Mouse (Mus musculus) E14TG2a.4 (cell line): Measurements from ENCODE around the gene Fhad1.

Source experiments
- H3K27me3 ChIP-seq: 2 replicates; pipeline ENCODE4 v1.6.1; 2014; ENCODE audit warnings: low read length, control low read depth; ENCODE audit not compliant: insufficient read depth
- H3K36me3 ChIP-seq: 2 replicates; pipeline ENCODE4 v1.6.1; 2014; ENCODE audit warnings: low read length, control low read depth; ENCODE audit not compliant: insufficient read depth
- H3K4me1 ChIP-seq: replicated peaks from 2 replicates; pipeline ENCODE4 v1.6.1; 2014; ENCODE audit warnings: low read depth, low read length, control low read depth
- H3K4me3 ChIP-seq: replicated peaks from 2 replicates; pipeline ENCODE4 v1.5.1; 2014; ENCODE audit warnings: mild to moderate bottlenecking, low read length
- H3K9me3 ChIP-seq: 2 replicates; pipeline ENCODE4 v1.6.1; 2014; ENCODE audit warnings: low read length, control low read depth
- CTCF ChIP-seq: conservative IDR thresholded peaks from 2 replicates; pipeline ENCODE4 v1.5.1; 2014; ENCODE audit warnings: low read length
- NANOG ChIP-seq: IDR thresholded peaks from 2 replicates; pipeline ENCODE4 v1.6.1; 2014; ENCODE audit warnings: borderline replicate concordance, low read length, mixed read lengths
- POU5F1 ChIP-seq: IDR thresholded peaks from 2 replicates; pipeline ENCODE4 v1.6.1; 2014; ENCODE audit warnings: low read length, borderline replicate concordance

The Fhad1 gene

DNA sequence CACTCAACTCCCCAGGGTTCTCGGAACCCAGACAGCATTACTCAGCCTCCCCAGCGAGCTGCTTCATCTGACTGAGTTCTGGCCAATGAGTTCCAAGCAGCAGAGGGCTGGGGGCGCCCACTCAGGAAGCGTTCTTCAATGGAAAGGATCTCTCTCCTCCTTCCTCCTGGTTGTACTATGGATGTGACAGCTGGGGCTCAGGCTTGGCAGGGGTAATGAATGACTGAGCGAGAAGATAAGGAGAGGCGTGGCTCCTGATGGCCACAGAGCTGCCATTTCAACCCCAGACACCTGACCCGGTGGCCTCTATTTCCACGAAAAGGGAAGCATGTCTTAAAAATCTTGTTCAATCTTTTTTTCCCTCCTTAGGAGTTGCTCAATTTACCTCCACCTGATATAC, 33.5 kb upstream of the Fhad1 start:
- Histone ChIP-seq H3K4me3 (no peak overlapping the region), H3K9me3 (no peaks in the 10 kb centered on the region), H3K36me3 (no peaks in the 10 kb centered on the region; the same call in 1 of the 2 replicates), H3K27me3 (no peaks in the 10 kb centered on the region), H3K4me1 (peaks cover 84% of the 10 kb centered on the region)
- TF ChIP-seq CTCF (no peak), POU5F1 (no peak)

DNA sequence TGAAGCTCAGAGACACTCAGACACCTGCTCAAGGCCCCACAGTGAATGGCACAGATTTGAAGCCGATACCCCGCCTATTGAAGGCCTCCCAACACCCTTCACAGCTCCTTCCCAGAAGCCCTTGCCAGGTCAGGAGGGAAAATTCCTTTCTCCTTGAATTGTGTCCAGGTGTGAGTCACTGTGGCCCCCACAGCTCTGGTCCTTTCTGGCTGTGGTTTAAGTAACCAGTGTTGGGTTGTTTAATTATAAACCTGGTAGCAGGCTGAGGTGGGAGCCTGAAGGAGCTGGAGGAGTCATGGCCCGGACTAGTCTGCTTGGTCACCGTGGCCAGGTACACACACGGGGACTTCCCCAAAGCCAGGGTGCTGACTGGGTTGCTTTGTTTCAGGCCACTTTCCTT, 32.1 kb upstream of the Fhad1 start:
- Histone ChIP-seq H3K36me3 (no peaks in the 10 kb centered on the region; the same call in 1 of the 2 replicates), H3K9me3 (no peaks in the 10 kb centered on the region), H3K4me1 (peaks cover 72% of the 10 kb centered on the region), H3K4me3 (no peak overlapping the region), H3K27me3 (no peaks in the 10 kb centered on the region)
- no peak for TF ChIP-seq POU5F1
- TF ChIP-seq CTCF = no peak
- no peak for TF ChIP-seq NANOG

DNA sequence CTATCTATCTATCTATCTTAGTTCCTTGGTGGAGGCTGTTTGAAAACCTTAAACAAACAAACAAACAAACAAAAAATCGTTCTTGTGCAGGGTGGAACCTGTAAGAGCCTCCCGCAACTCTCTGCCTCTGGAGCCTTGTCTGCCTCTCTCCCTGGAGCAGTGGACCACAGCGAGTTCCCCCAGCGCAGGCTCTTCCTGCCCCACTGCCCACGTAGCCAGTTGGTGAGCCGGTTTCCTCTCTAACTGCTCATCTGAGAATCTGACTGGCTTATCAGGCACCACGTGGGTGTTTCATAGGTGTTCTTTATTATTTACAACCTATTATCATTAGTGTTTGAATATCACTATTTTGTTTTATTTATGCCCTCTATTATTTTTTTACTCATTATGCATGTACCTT, 31.6 kb upstream of the Fhad1 start:
- TF ChIP-seq NANOG = no peak
- no peak for TF ChIP-seq POU5F1
- no peak for TF ChIP-seq CTCF
- no peak overlapping the region for H3K4me3 ChIP-seq
- H3K9me3 ChIP-seq = no peaks in the 10 kb centered on the region
- H3K36me3 ChIP-seq = no peaks in the 10 kb centered on the region; the same call in 1 of the 2 replicates
- H3K4me1 ChIP-seq = peaks cover 67% of the 10 kb centered on the region
- no peaks in the 10 kb centered on the region for H3K27me3 ChIP-seq

DNA sequence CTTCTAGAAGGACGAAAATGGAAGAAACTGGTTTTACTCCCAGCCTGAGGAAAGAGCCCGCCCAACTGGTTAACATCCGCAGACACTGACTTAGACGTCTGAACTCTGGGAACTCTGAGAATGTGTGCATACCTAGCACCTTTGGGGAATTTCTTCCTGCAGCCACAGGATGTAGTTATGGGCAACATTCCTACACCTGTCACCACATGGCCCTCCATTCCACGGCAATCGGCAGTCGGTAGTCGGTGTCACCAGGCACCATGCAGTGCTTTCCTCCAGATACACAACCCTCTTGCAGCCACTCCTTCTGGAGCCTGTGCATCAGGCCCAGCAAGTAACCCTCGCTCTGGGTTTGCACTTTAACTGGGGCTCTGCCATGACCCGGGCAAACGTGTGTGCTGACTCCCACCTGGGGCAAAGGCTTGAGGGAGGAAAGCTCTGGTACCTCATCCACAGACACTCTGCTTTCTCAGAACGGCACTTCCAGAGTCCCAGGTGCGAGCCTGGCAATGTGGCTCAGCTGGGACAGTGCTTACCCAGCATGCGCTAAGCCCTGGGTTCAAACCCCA, 30.8 kb upstream of the Fhad1 start:
- H3K27me3 ChIP-seq = no peaks in the 10 kb centered on the region
- TF ChIP-seq POU5F1 (no peak), CTCF (no peak), NANOG (no peak)
- peaks cover 6% of the 10 kb centered on the region; the same call in 1 of the 2 replicates for H3K36me3 ChIP-seq
- no peak overlapping the region for H3K4me3 ChIP-seq
- no peaks in the 10 kb centered on the region for H3K9me3 ChIP-seq
- peaks cover 59% of the 10 kb centered on the region for H3K4me1 ChIP-seq

DNA sequence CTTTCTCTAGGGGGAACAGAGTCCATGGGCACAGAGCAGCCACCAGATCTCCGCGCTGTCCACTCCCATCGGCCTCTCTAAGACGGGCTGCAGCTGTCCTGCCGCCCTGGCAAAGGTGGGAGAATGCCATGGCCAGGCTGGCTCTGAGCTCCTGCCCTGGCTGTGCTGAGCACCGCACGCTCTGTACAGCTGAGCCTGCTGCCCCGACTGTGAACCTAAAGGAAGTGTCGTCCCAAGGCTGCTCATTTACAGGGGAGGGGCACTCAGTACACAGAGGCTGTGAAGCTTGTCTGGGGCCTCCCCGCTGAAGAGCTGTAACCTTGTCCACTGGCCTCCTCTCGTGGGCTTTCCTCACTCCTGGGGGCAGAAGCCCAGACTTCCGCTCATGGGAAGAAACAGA, 29.6 kb upstream of the Fhad1 start:
- Histone ChIP-seq H3K4me1 (peaks cover 47% of the 10 kb centered on the region), H3K36me3 (peaks cover 6% of the 10 kb centered on the region; the same call in 1 of the 2 replicates), H3K27me3 (no peaks in the 10 kb centered on the region), H3K9me3 (no peaks in the 10 kb centered on the region), H3K4me3 (no peak overlapping the region)
- no peak for TF ChIP-seq NANOG
- TF ChIP-seq CTCF = no peak
- TF ChIP-seq POU5F1 = no peak

DNA sequence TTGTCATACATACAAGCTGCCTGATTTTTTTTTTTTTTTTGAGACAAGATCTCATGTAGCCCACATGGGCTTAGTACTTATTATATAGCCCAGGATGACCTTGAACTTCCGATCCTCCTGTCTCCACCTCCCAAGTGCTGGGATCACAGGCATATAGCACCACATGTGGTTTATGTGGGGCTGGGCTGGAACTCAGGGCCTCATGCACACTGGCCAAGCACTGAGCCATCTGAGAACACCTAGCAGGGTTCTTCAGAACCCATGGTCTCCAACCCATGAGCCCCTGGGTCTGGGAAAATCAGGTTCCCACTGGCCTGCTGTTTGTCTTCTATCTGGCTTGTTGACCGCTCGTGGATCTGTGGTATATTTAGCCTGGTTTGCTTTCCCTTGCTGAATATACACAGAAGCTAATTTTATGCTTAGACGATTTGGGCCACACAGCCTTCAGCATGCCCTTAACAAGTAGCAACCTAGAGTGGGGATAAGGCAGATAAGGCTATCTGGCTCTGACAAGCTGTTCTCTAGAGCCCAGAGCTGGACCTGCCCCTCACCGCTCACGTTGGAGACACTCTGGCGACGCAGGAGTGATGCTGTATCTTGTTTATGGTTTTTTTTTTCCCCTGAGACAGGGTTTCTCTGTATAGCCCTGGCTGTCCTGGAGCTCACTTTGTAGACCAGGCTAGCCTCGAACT, 24.9 kb upstream of the Fhad1 start:
- peaks cover 21% of the 10 kb centered on the region for H3K4me1 ChIP-seq
- H3K36me3 ChIP-seq = peaks cover 40% of the 10 kb centered on the region
- H3K27me3 ChIP-seq = no peaks in the 10 kb centered on the region
- no peaks in the 10 kb centered on the region for H3K9me3 ChIP-seq
- no peak for TF ChIP-seq NANOG
- no peak for TF ChIP-seq CTCF
- TF ChIP-seq POU5F1 = no peak
- no peak overlapping the region for H3K4me3 ChIP-seq

DNA sequence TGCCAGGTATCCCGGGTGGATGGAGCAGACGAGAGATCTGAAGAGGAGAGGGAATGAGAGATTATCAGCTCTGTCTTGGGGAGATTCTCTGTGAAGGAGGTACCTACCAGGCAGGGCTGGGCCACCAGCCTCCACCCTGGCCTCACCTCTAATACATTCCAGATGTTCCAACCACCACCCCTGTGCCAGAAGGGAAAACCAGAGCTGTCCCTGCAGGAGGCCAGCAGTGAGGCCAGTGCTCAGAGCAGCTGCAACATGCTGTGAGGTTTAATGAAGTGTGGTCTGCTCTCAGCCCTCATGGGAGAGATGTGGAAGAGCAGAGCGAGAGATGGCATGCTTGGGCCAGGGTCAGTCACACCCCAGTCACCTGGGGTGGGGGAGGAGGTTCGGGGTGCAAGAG, 23.0 kb upstream of the Fhad1 start:
- H3K27me3 ChIP-seq = no peaks in the 10 kb centered on the region
- 0 out of 2 replicates have a peak, but pooled peaks cover 12% of the 10 kb centered on the region for H3K4me1 ChIP-seq

DNA sequence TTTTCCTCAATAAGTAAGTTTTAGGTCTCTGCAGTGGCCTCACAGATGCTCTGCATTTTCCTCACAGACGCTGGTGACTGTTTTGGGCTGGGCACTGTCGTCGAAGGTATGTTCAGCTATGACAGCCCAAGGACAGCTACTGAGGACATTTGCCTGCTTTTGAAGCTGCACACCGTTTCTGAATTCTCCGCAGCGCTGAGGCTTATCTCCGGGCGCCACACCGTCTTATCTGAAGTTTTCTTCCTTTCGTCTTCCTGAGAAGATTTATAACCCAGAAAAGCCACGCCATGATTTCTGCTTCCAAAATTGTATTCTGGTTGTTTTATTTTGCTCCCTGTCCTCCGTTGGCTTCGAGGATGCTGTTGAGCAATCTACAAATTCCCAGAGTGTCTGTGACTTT, 13.7 kb upstream of the Fhad1 start:
- peaks cover 23% of the 10 kb centered on the region for H3K36me3 ChIP-seq
- H3K4me1 ChIP-seq = peaks cover 19% of the 10 kb centered on the region
- no peaks in the 10 kb centered on the region for H3K9me3 ChIP-seq
- H3K27me3 ChIP-seq = no peaks in the 10 kb centered on the region
- TF ChIP-seq POU5F1 (no peak), NANOG (no peak), CTCF (no peak)
- no peak overlapping the region for H3K4me3 ChIP-seq

More for the DNA sequence above, 23.0 kb upstream of the Fhad1 start:
- TF ChIP-seq POU5F1 = no peak
- no peak for TF ChIP-seq NANOG
- no peak for TF ChIP-seq CTCF
- peaks cover 40% of the 10 kb centered on the region for H3K36me3 ChIP-seq
- no peaks in the 10 kb centered on the region for H3K9me3 ChIP-seq
- no peak overlapping the region for H3K4me3 ChIP-seq

DNA sequence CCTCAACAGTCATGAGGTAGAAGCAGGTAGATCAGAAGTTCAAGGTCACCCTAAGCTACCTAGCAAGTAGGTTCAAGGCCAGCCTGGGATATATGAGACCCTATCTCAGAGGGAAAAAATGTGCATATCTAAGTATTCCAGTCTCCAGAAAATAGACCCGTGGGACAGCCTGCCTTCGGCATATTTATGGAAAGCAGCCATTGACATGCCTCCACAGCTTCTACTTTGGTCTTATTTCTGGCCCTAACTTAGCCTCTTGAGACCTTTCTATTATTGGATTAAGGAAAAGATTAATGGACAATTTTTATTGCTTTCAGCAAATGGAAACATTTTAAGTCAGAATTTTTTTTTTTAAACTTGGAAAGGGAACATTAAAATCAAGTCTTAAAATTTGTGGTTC, 12.1 kb upstream of the Fhad1 start:
- TF ChIP-seq CTCF = no peak
- no peak for TF ChIP-seq NANOG
- no peak for TF ChIP-seq POU5F1

More for the DNA sequence above, 12.1 kb upstream of the Fhad1 start:
- Histone ChIP-seq H3K36me3 (peaks cover 18% of the 10 kb centered on the region), H3K4me1 (peaks cover 28% of the 10 kb centered on the region), H3K27me3 (no peaks in the 10 kb centered on the region), H3K4me3 (no peak overlapping the region), H3K9me3 (no peaks in the 10 kb centered on the region)
